Mouse (Mus musculus) myocyte (in vitro differentiated cells): ENCODE measurements around the gene Fbxl20.

ENCODE experiments used
- E2F4 ChIP-seq: IDR thresholded peaks from one replicate; pipeline ENCODE4 v1.6.1; 2011; ENCODE audit warnings: mild to moderate bottlenecking, control low read depth, moderate library complexity; ENCODE audit not compliant: insufficient read depth
- POLR2A ChIP-seq: IDR thresholded peaks from one replicate; pipeline ENCODE4 v1.6.1; 2011; ENCODE audit warnings: low read depth, mild to moderate bottlenecking, control low read depth, moderate library complexity; ENCODE audit not compliant: insufficient read length
- TCF12 ChIP-seq: IDR thresholded peaks from one replicate; pipeline ENCODE4 v1.6.1; 2011; ENCODE audit warnings: mild to moderate bottlenecking, control low read depth; ENCODE audit not compliant: poor library complexity, insufficient read depth, severe bottlenecking

- TF ChIP-seq TCF12 (no peak), POLR2A (no peak), E2F4 (no peak)
These were observed 107.5 kb downstream of the Fbxl20 start for GRCm38 (mm10) chr11:98042741-98043140.
